ENCODE assay signal across 13 mouse cellular contexts in genomic region chr7:38190056-38190835, GRCm38 (mm10). TPM values are rescaled to one million over a fixed set of nuclear protein-coding genes. Genes with fewer than 3 reads are reported as not detected.
A peak's percentile ranks its signal among the peaks of the same experiment; 100 is the strongest.
DNase-seq lines count a peak whose midpoint lies in the region; ATAC-seq and TF ChIP-seq lines count a peak whose summit lies in the region.
"Had no signal": no experiment of that assay in that cellular context is flagged by ENCODE, and none has a peak within 500 bp of the region (broad histone marks: within the 10 kb centered on the region; RNA-seq: fewer than 3 reads in every experiment).

No protein-coding gene starts in this region.

- no peak for TF ChIP-seq EP300 in heart, adult 2 months (IDR thresholded peaks at IDR 0.05; ENCODE audit: insufficient read depth, low read depth, low read length)

- peaks cover 65% of the 10 kb centered on the region for H3K9me3 ChIP-seq in megakaryocyte, embryonic 14.5 days
- H3K9me3 ChIP-seq: forebrain, embryonic 12.5 days; limb, embryonic 15.5 days; midbrain, embryonic 12.5 days had no signal

- no peak overlapping the region for H3K4me3 ChIP-seq in heart, adult 2 months
- H3K4me3 ChIP-seq in megakaryocyte, embryonic 14.5 days (replicated peaks) = peak overlapping the region; percentile 1
- H3K4me3 ChIP-seq in small intestine, adult 2 months (ENCODE audit: low read depth, low read length) = no peak overlapping the region
- H3K4me3 ChIP-seq: forebrain, embryonic 12.5 days; limb, embryonic 15.5 days; midbrain, embryonic 12.5 days had no signal

- intact Hi-C loops in heart, adult 2 months (cut with DNase I) = no loop called here
- intact Hi-C loops in left cerebral cortex, postnatal 10 days (cut with DNase I) = no loop called here

- H3K9ac ChIP-seq in heart, adult 2 months (ENCODE audit: low read depth, low read length) = no peak overlapping the region
- H3K9ac ChIP-seq: forebrain, embryonic 12.5 days; hindbrain, embryonic 14.5 days; limb, embryonic 15.5 days; midbrain, embryonic 12.5 days had no signal

- H3K4me1 ChIP-seq in heart, adult 2 months (ENCODE audit: control insufficient read depth, insufficient read depth, low read length) = peaks cover 1% of the 10 kb centered on the region
- H3K4me1 ChIP-seq in megakaryocyte, embryonic 14.5 days = peaks cover 47% of the 10 kb centered on the region
- peaks cover 15% of the 10 kb centered on the region; the same call in 1 of the 2 replicates for H3K4me1 ChIP-seq in small intestine, adult 2 months (ENCODE audit: control insufficient read depth, insufficient read depth, insufficient read length, low read length)
- H3K4me1 ChIP-seq: forebrain, embryonic 12.5 days; limb, embryonic 15.5 days; midbrain, embryonic 12.5 days had no signal

- no peak for TF ChIP-seq POLR2A in heart, adult 2 months (IDR thresholded peaks at IDR 0.05; ENCODE audit: insufficient read depth, low read depth, low read length)
- no peak for TF ChIP-seq POLR2A in small intestine, adult 2 months (IDR thresholded peaks at IDR 0.05; ENCODE audit: low read depth, low read length)

- DNase-seq in heart, adult 2 months = no peak
- DNase-seq in heart, adult 11 months = no peak
- DNase-seq in NIH3T3 (ENCODE audit: low read depth) = peak; percentile 70
- no peak for DNase-seq in neural tube, embryonic 10.5 days (ENCODE audit: extremely low spot score, low spot score)
- DNase-seq in left cerebral cortex, postnatal 10 days (ENCODE audit: extremely low spot score in 1 of 2, low spot score in 2 of 2) = no peak
- DNase-seq: heart, adult 18-20 months had no signal

- peak; percentile 58 for TF ChIP-seq CTCF in heart, adult 2 months (IDR thresholded peaks at IDR 0.05)
- peak; percentile 10; the same call in 1 of the 2 replicates for TF ChIP-seq CTCF in small intestine, adult 2 months (IDR thresholded peaks at IDR 0.05; ENCODE audit: extremely low read depth, insufficient read length, insufficient replicate concordance, low read depth, low read length)

- H3K27ac ChIP-seq in heart, adult 2 months = no peak overlapping the region
- peak overlapping the region; percentile 49 for H3K27ac ChIP-seq in small intestine, adult 2 months (ENCODE audit: insufficient read depth, low read depth, low read length)
- H3K27ac ChIP-seq: forebrain, embryonic 12.5 days; hindbrain, embryonic 14.5 days; limb, embryonic 15.5 days; midbrain, embryonic 12.5 days had no signal

- H3K27me3 ChIP-seq in heart, adult 2 months (ENCODE audit: control insufficient read depth, insufficient read depth, low read length) = no peaks in the 10 kb centered on the region
- H3K27me3 ChIP-seq in megakaryocyte, embryonic 14.5 days (replicated peaks) = peaks cover 1% of the 10 kb centered on the region
- no peaks in the 10 kb centered on the region for H3K27me3 ChIP-seq in small intestine, adult 2 months (ENCODE audit: control insufficient read depth, insufficient read depth, low read length)
- H3K27me3 ChIP-seq: forebrain, embryonic 12.5 days; limb, embryonic 15.5 days; midbrain, embryonic 12.5 days had no signal

- WGBS in heart, adult 2 months = 92% methylated on average over 8 of the region's 8 CpGs
- WGBS in small intestine, adult 2 months = 89% methylated on average over 8 of the region's 8 CpGs

- no peaks in the 10 kb centered on the region for H3K79me2 ChIP-seq in heart, adult 2 months (replicated peaks; ENCODE audit: control insufficient read depth, insufficient read depth, low read length)

- H3K36me3 ChIP-seq in heart, adult 2 months (ENCODE audit: control insufficient read depth, insufficient read depth, low read length) = no peaks in the 10 kb centered on the region
- H3K36me3 ChIP-seq in megakaryocyte, embryonic 14.5 days (replicated peaks; ENCODE audit: low read length) = peaks cover 39% of the 10 kb centered on the region
- H3K36me3 ChIP-seq in small intestine, adult 2 months (ENCODE audit: control insufficient read depth, insufficient read depth, low read length) = peaks cover 31% of the 10 kb centered on the region
- H3K36me3 ChIP-seq: forebrain, embryonic 12.5 days had no signal

- ATAC-seq in megakaryocyte, adult 5-6 weeks (ENCODE audit: poor library complexity, severe bottlenecking) = no peak

RNA-seq across cellular contexts. Expression of gene 1600014C10Rik, which starts 7.2 kb away (rescaled TPM):
- 10 to 100 TPM; 31.6 to 32.0 TPM for total RNA-seq in heart, adult 2 months (2021)
- 29.3 and 50.6 TPM in 2 replicates for polyA plus RNA-seq in heart, adult 2 months (2012; rRNA removed)
- polyA plus RNA-seq in megakaryocyte, embryonic 14.5 days (2012; ENCODE audit: insufficient read depth, low replicate concordance) = 2.2 and 22.1 TPM in 2 replicates
- total RNA-seq in megakaryocyte, adult 5-6 weeks (2015) = 25.9 and 34.5 TPM in 2 replicates
- total RNA-seq in megakaryocyte, adult 5-6 weeks (2017) = 39.5 and 40.5 TPM in 2 replicates
- polyA plus RNA-seq in small intestine, adult 2 months (2012; rRNA removed) = 8.8 and 27.4 TPM in 2 replicates
- 10 to 100 TPM; 18.6 to 19.2 TPM for total RNA-seq in left cerebral cortex, postnatal 10 days (2021)

RNA-seq across cellular contexts. Expression of gene Plekhf1, which starts 37.6 kb away (rescaled TPM):
- 10 to 100 TPM in 1 of 2 experiments, 1 to 10 TPM in 1; 9.3 to 14.6 TPM for total RNA-seq in heart, adult 2 months (2021)
- polyA plus RNA-seq in heart, adult 2 months (2012; rRNA removed) = 8.6 and 8.9 TPM in 2 replicates
- 0.97 and 2.8 TPM in 2 replicates for polyA plus RNA-seq in megakaryocyte, embryonic 14.5 days (2012; ENCODE audit: insufficient read depth, low replicate concordance)
- 0.43 and 0.74 TPM in 2 replicates for total RNA-seq in megakaryocyte, adult 5-6 weeks (2015)
- total RNA-seq in megakaryocyte, adult 5-6 weeks (2017) = 1.0 and 1.3 TPM in 2 replicates
- polyA plus RNA-seq in small intestine, adult 2 months (2012; rRNA removed) = 5.4 and 12.8 TPM in 2 replicates
- total RNA-seq in left cerebral cortex, postnatal 10 days (2021) = under 1 TPM; 0.55 to 0.92 TPM

Comparison
In these comparisons a context has a peak if more than half of its experiments do, and no peak if none do; other contexts are left out.
1. RNA of gene Plekhf1, which starts 37.6 kb away (total RNA-seq): 9.3 to 14.6 TPM in heart, adult 2 months; 0.43 to 1.3 TPM in megakaryocyte, adult 5-6 weeks and 0.55 to 0.92 TPM in left cerebral cortex, postnatal 10 days; every median in the first group is over 4 times any median in the second.